Mouse (Mus musculus): ENCODE results near the gene Lrrc49.

- TF ChIP-seq CTCF (IDR thresholded peaks at IDR 0.05; ENCODE audit: low read depth) (no peak), EP300 (IDR thresholded peaks at IDR 0.05; ENCODE audit: low read depth) (no peak)
Observed at GRCm38 (mm10) chr9:60662936-60663335, 25.0 kb downstream of the Lrrc49 start.
